Mouse (Mus musculus): Measurements from ENCODE around the gene Actl9. TPM values are rescaled to one million over a fixed set of nuclear protein-coding genes. Genes with fewer than 3 reads are reported as not detected.

Actl9 gene
- 0.11 TPM in 1 of 2 replicates, not detected in the other for polyA plus RNA-seq (2015; fragmentation: Nextera tagmentation; extraction: Ambion mirVana)

DNA sequence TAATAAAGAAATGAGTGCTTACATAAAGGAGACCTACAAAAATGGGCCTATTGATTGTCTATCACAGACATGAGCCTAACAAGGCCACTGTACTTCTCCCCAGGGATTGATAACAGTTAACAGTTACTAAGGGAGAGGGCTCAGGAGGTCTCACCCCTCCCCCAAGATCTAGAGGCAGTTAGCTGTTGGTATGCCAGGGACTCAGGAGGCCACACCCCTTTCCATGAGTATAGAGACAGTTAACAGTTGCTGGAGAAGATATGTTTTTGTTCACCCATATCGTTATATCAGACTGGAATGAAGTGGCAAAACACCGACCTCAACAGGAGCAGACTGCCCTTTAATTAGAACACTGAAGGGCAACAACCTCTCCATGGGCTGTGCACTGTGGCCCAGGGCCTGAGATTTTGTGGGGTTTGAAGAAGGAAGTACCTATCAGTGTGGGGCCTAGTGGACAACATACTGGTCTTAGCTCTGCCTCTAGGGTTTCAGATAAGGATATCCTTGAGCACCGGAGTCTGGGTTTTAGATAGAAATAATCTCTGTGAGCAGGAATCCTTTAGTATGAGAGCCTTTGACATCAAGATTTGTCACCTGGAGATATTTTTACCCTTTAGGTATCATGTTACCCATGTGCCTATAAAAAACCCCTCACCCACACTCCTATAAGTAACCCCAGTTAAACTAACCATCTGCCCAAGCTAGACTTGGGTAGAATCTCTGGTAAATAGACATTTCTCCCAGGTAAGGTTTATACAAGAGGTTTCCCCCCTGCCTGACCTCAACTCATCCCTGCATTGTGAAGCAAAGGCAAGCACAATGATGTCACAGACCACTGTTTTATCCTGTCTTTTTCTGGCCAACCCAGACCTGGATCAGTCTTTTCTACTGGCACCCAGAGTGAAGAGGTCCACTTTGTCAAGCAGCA lies at the start of gene Actl9:
Actl9 (plus strand) TSS at position 878 of the 928 bp plus-strand sequence.

DNA sequence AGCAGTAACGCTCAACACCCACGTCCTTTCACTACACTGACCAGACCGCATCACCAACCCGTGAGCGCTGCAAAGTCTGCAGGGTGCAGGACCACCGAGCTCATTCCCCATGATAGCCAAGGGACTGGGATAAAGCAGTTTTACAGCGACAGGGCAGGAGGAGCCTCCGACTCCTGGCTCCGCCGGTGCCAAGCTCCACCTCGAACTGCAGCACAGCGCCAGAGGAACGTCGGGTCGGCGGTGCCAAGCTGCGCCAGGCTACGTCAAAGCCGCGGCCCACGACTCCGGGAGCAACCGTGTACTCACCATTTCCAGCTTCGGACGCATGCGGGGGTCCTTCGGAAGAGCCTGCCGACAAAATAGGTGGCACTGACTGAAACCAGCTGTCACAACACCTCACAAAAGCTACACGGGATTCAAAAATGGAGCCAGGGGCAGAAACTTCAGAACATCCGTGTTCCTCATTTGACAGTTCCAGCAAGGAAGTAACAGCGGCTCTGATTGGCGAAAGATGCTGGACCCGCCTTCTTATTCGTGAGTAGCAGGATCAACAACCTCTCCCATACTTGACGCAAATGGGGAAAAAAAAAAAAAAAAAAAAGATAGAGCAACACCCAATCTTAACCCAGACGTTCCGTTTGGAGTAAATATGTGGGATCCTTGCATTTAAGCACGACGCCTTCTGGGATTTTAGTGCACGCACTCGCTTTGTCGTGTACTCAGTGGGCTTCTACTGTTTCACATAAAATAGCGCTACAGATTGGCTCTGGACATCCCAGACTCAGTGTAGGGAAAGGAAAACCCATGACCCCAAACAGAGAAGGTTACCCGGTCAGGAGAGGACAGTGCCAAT lies 38.3 kb upstream of the Actl9 start, which contains the start of gene Zfp101:
Zfp101 (minus strand) TSS at position 460 of the 853 bp plus-strand sequence.

Other genes starting within 250 kb of the Actl9 start
- 0.04 TPM in 1 of 2 replicates, not detected in the other for gene Olfr239, start 241.6 kb upstream of the Actl9 start, polyA plus RNA-seq (2015; fragmentation: Nextera tagmentation; extraction: Ambion mirVana)
- gene Olfr1564, start 211.2 kb upstream of the Actl9 start, polyA plus RNA-seq (2015; fragmentation: Nextera tagmentation; extraction: Ambion mirVana), result not detected in 2 replicates
- gene Zfp955a, start 177.8 kb upstream of the Actl9 start, polyA plus RNA-seq (2015; fragmentation: Nextera tagmentation; extraction: Ambion mirVana), result 6.0 and 6.9 TPM in 2 replicates
- gene Olfr63, start 168.2 kb upstream of the Actl9 start, polyA plus RNA-seq (2015; fragmentation: Nextera tagmentation; extraction: Ambion mirVana), result not detected in 2 replicates
- gene Zfp955b, start 143.4 kb upstream of the Actl9 start, polyA plus RNA-seq (2015; fragmentation: Nextera tagmentation; extraction: Ambion mirVana), result 4.9 TPM in 2 replicates
- 4.5 and 4.7 TPM in 2 replicates for gene Zfp81, start 74.0 kb upstream of the Actl9 start, polyA plus RNA-seq (2015; fragmentation: Nextera tagmentation; extraction: Ambion mirVana)
- 3.4 and 3.7 TPM in 2 replicates for gene Zfp101, start 38.3 kb upstream of the Actl9 start, polyA plus RNA-seq (2015; fragmentation: Nextera tagmentation; extraction: Ambion mirVana)
- 27.9 and 29.0 TPM in 2 replicates for gene Adamts10, start 91.3 kb downstream of the Actl9 start, polyA plus RNA-seq (2015; fragmentation: Nextera tagmentation; extraction: Ambion mirVana)
- gene Myo1f, start 122.8 kb downstream of the Actl9 start, polyA plus RNA-seq (2015; fragmentation: Nextera tagmentation; extraction: Ambion mirVana), result 3.3 and 6.8 TPM in 2 replicates
- gene Zfp414, start 196.2 kb downstream of the Actl9 start, polyA plus RNA-seq (2015; fragmentation: Nextera tagmentation; extraction: Ambion mirVana), result 31.3 and 32.4 TPM in 2 replicates
- gene Pram1, start 205.2 kb downstream of the Actl9 start, polyA plus RNA-seq (2015; fragmentation: Nextera tagmentation; extraction: Ambion mirVana), result 0.41 and 1.3 TPM in 2 replicates

Data from urinary bladder, postnatal 0 days (tissue).